In genomic region chr7:19399496-19400280, GRCm38 (mm10) we compare ENCODE assay signal across 8 mouse cellular contexts. TPM values are rescaled to one million over a fixed set of nuclear protein-coding genes. Genes with fewer than 3 reads are reported as not detected.
A peak's percentile ranks its signal among the peaks of the same experiment; 100 is the strongest.
DNase-seq lines count a peak whose midpoint lies in the region; ATAC-seq lines count a peak whose summit lies in the region.

No protein-coding gene starts in this region.

- H3K4me2 ChIP-seq in kidney, embryonic 14.5 days (replicated peaks; ENCODE audit: low read depth, low read length), result peak overlapping the region; percentile 46

- DNase-seq in B cell, adult 2 months, result peak; percentile 61 to 63
- DNase-seq in T-cell, adult 2 months (ENCODE audit: low spot score), result peak; percentile 49
- DNase-seq in lung, postnatal 10 days, result peak; percentile 83
- DNase-seq in splenic B cell, adult 2 months (ENCODE audit: low read depth, low spot score), result peak; percentile 58
- no peak for DNase-seq in frontal cortex, postnatal 10 days (ENCODE audit: low spot score in 2 of 2)
- DNase-seq in cerebellum, postnatal 14 days, result no peak

- peak overlapping the region; percentile 42; the same call in 1 of the 2 replicates for H3K9ac ChIP-seq in kidney, embryonic 14.5 days (ENCODE audit: low read depth, low read length)

- peaks cover 26% of the 10 kb centered on the region for H3K27me3 ChIP-seq in kidney, embryonic 14.5 days (ENCODE audit: control insufficient read depth, insufficient read depth, low read length)
- no peaks in the 10 kb centered on the region; the same call in 1 of the 2 replicates for H3K27me3 ChIP-seq in splenic B cell, adult 2 months (ENCODE audit: control insufficient read depth, insufficient read depth, low read length, poor library complexity, severe bottlenecking)

- ATAC-seq in granulocyte monocyte progenitor cell, adult 5-6 weeks (replicated peaks; ENCODE audit: poor library complexity, severe bottlenecking), result peak; percentile 75
- ATAC-seq in kidney, embryonic 14.5 days (ENCODE audit: low FRiP score, low TSS enrichment), result peak; percentile 53

- no peak overlapping the region for H3K27ac ChIP-seq in kidney, embryonic 14.5 days (ENCODE audit: low read depth, low read length)

- no peaks in the 10 kb centered on the region for H3K4me1 ChIP-seq in kidney, embryonic 14.5 days (ENCODE audit: control insufficient read depth, insufficient read depth, low read length)

- peaks cover 3% of the 10 kb centered on the region; the same call in 1 of the 2 replicates for H3K9me3 ChIP-seq in kidney, embryonic 14.5 days (ENCODE audit: control insufficient read depth, low read length)

- H3K4me3 ChIP-seq in kidney, embryonic 14.5 days (ENCODE audit: low read length), result peak overlapping the region; percentile 24

- peaks cover 13% of the 10 kb centered on the region for H3K36me3 ChIP-seq in kidney, embryonic 14.5 days (ENCODE audit: control insufficient read depth, insufficient read depth, low read length)
- H3K36me3 ChIP-seq in splenic B cell, adult 2 months (ENCODE audit: control insufficient read depth, insufficient read depth, low read length, poor library complexity, severe bottlenecking), result no peaks in the 10 kb centered on the region

- WGBS in kidney, embryonic 14.5 days, result 1% methylated on average over 27 of the region's 27 CpGs

RNA-seq across cellular contexts. Expression of gene Klc3, which starts 4.2 kb away (rescaled TPM):
- not detected in 2 replicates for total RNA-seq in granulocyte monocyte progenitor cell, adult 5-6 weeks (2014; fragmentation: Nextera tagmentation)
- not detected in 2 replicates for total RNA-seq in granulocyte monocyte progenitor cell, adult 5-6 weeks (2017)
- 5.7 and 6.7 TPM in 2 replicates for polyA plus RNA-seq in kidney, embryonic 14.5 days (2014; fragmentation: Nextera tagmentation; extraction: Ambion mirVana)

RNA-seq across cellular contexts. Expression of gene Ckm, which starts 4.9 kb away (rescaled TPM):
- 0.85 TPM in 1 of 2 replicates, not detected in the other for total RNA-seq in granulocyte monocyte progenitor cell, adult 5-6 weeks (2014; fragmentation: Nextera tagmentation)
- total RNA-seq in granulocyte monocyte progenitor cell, adult 5-6 weeks (2017), result 1.5 and 3.0 TPM in 2 replicates
- 0.20 and 0.69 TPM in 2 replicates for polyA plus RNA-seq in kidney, embryonic 14.5 days (2014; fragmentation: Nextera tagmentation; extraction: Ambion mirVana)

RNA-seq across cellular contexts. Expression of gene Ercc2, which starts 17.9 kb away (rescaled TPM):
- 10.7 and 26.9 TPM in 2 replicates for total RNA-seq in granulocyte monocyte progenitor cell, adult 5-6 weeks (2014; fragmentation: Nextera tagmentation)
- 29.8 and 31.9 TPM in 2 replicates for total RNA-seq in granulocyte monocyte progenitor cell, adult 5-6 weeks (2017)
- polyA plus RNA-seq in kidney, embryonic 14.5 days (2014; fragmentation: Nextera tagmentation; extraction: Ambion mirVana), result 11.9 and 12.6 TPM in 2 replicates

RNA-seq across cellular contexts. Expression of gene Ppp1r13l, which starts 40.1 kb away (rescaled TPM):
- total RNA-seq in granulocyte monocyte progenitor cell, adult 5-6 weeks (2014; fragmentation: Nextera tagmentation), result 1.8 and 1.9 TPM in 2 replicates
- total RNA-seq in granulocyte monocyte progenitor cell, adult 5-6 weeks (2017), result 0.26 and 0.57 TPM in 2 replicates
- 5.4 and 7.8 TPM in 2 replicates for polyA plus RNA-seq in kidney, embryonic 14.5 days (2014; fragmentation: Nextera tagmentation; extraction: Ambion mirVana)

RNA-seq across cellular contexts. Expression of gene Cd3eap, which starts 40.4 kb away (rescaled TPM):
- total RNA-seq in granulocyte monocyte progenitor cell, adult 5-6 weeks (2014; fragmentation: Nextera tagmentation), result 20.3 and 26.1 TPM in 2 replicates
- 23.2 and 39.9 TPM in 2 replicates for total RNA-seq in granulocyte monocyte progenitor cell, adult 5-6 weeks (2017)
- polyA plus RNA-seq in kidney, embryonic 14.5 days (2014; fragmentation: Nextera tagmentation; extraction: Ambion mirVana), result 21.9 and 26.8 TPM in 2 replicates

Comparison
In these comparisons a context has a peak if more than half of its experiments do, and no peak if none do; other contexts are left out.
1. DNase-seq: peak in B cell, adult 2 months (2 of 2), T-cell, adult 2 months (single experiment), lung, postnatal 10 days (single experiment) and splenic B cell, adult 2 months (single experiment); none in frontal cortex, postnatal 10 days (0 of 2) and cerebellum, postnatal 14 days (0 of 2).